Mouse (Mus musculus) forebrain, embryonic 10.5 days (tissue): ENCODE data around the gene B3glct. TPM values are rescaled to one million over a fixed set of nuclear protein-coding genes. Genes with fewer than 3 reads are reported as not detected.

Experiments used
- DNase-seq: peaks from one replicate; pipeline ENCODE4 v3.0.0-alpha.2; 2017; ENCODE audit warnings: low spot score; ENCODE audit errors: extremely low spot score
- H3K27ac ChIP-seq: fragments of 300-500 bp; sonication (generic); 2 replicates; pipeline ENCODE4 v1.5.1; 2016; ENCODE audit warnings: mild to moderate bottlenecking
- H3K27me3 ChIP-seq: fragments of 300-500 bp; sonication (generic); 2 replicates; pipeline ENCODE4 v1.6.1; 2016; ENCODE audit warnings: mild to moderate bottlenecking; ENCODE audit not compliant: poor library complexity, severe bottlenecking
- H3K36me3 ChIP-seq: fragments of 300-500 bp; sonication (generic); replicated peaks from 2 replicates; pipeline ENCODE4 v1.6.1; 2016; ENCODE audit warnings: mild to moderate bottlenecking, moderate library complexity
- H3K4me1 ChIP-seq: fragments of 300-500 bp; sonication (generic); 2 replicates; pipeline ENCODE4 v1.6.1; 2016
- H3K4me3 ChIP-seq: fragments of 300-500 bp; sonication (generic); 2 replicates; pipeline ENCODE4 v1.5.1; 2016; ENCODE audit warnings: mild to moderate bottlenecking, moderate library complexity
- H3K9me3 ChIP-seq: fragments of 300-500 bp; sonication (generic); 2 replicates; pipeline ENCODE4 v1.6.1; 2016; ENCODE audit warnings: mild to moderate bottlenecking, moderate library complexity
- WGBS: fragments of 180-500 bp; shearing (Covaris S2); methylation state at CpG from one replicate; pipeline ENCODE4 v1.1.7; 2016; 5-methylcytosine and 5-hydroxymethylcytosine counted together
- polyA plus RNA-seq: library from polyadenylated mRNA; unstranded; fragments of >200 nt; fragmentation: Nextera tagmentation; extraction: Ambion mirVana; gene quantifications from 2 replicates; pipeline ENCODE4 v1.2.1, GENCODE M21; 2016

Gene B3glct
- polyA plus RNA-seq, 1 experiment from 2014 or later: 15.4 TPM

GRCm38 (mm10) chr5:149780411-149780810, 102.4 kb downstream of the B3glct start:
- no peak overlapping the region for H3K4me3 ChIP-seq
- no peaks in the 10 kb centered on the region for H3K27me3 ChIP-seq
- H3K9me3 ChIP-seq: peaks cover 12% of the 10 kb centered on the region; the same call in 1 of the 2 replicates
- H3K36me3 ChIP-seq: no peaks in the 10 kb centered on the region
- H3K27ac ChIP-seq: no peak overlapping the region
- WGBS: 91% methylated on average over 2 of the region's 2 CpGs
- no peak for DNase-seq
- no peaks in the 10 kb centered on the region for H3K4me1 ChIP-seq

GRCm38 (mm10) chr5:149790087-149790486, 112.1 kb downstream of the B3glct start:
- DNase-seq: no peak
- 21% methylated on average over 8 of the region's 8 CpGs for WGBS
- peaks cover 23% of the 10 kb centered on the region for H3K9me3 ChIP-seq

DNA sequence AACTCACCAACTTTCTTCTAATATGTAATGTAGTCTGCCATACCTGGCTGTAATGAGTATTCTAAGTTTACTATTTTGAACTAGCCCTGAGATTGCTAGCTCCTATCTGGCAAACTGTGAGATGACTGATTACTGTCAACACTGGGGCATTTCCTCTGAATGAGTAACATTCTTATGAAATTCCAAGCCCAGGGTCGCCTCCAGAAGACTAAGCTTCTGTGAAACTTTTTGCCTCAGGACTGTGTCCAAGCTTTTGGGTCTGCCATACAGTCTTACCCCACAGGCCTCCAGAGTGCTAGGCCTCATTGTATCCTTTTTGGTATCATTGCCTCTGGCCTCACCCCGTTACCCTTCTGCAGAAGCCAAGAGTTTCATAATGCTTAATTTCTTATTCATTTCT, 132.0 kb downstream of the B3glct start:
- H3K4me3 ChIP-seq: no peak overlapping the region
- DNase-seq: no peak
- H3K27ac ChIP-seq: no peak overlapping the region
- H3K9me3 ChIP-seq: no peaks in the 10 kb centered on the region
- H3K36me3 ChIP-seq: no peaks in the 10 kb centered on the region
- H3K4me1 ChIP-seq: no peaks in the 10 kb centered on the region
- 85% methylated on average over 2 of the region's 2 CpGs for WGBS
- no peaks in the 10 kb centered on the region for H3K27me3 ChIP-seq

More at GRCm38 (mm10) chr5:149790087-149790486, 112.1 kb downstream of the B3glct start:
- no peaks in the 10 kb centered on the region for H3K4me1 ChIP-seq
- no peaks in the 10 kb centered on the region for H3K36me3 ChIP-seq
- no peak overlapping the region for H3K27ac ChIP-seq
- H3K4me3 ChIP-seq: no peak overlapping the region
- no peaks in the 10 kb centered on the region for H3K27me3 ChIP-seq

DNA sequence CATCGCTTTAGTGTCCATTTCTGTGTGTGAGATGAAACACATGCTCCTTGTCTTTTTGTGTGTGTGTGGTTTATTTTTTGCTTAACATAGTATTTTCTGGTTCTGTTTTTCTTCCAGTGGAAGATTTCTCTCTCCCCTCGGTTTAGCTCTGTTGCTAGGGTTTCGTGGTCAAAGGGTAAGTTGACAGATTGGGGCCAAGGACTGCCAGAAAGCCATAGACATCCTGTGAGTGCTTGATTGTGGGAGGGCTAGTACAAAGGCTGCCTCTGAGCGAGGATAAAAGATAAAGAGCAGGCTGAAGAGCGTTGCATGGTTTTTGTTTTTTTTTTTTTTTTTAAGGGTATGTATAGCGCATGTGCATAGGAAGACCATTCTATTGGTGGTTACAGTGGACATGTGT, 133.8 kb downstream of the B3glct start:
- Histone ChIP-seq H3K9me3 (no peaks in the 10 kb centered on the region), H3K36me3 (no peaks in the 10 kb centered on the region), H3K27ac (no peak overlapping the region), H3K27me3 (no peaks in the 10 kb centered on the region), H3K4me1 (no peaks in the 10 kb centered on the region), H3K4me3 (no peak overlapping the region)
- no peak for DNase-seq
- WGBS: 79% methylated on average over 6 of the region's 6 CpGs

Other genes starting within 250 kb of the B3glct start
- 1.5 and 2.2 TPM in 2 replicates for gene Tex26, start 238.6 kb upstream of the B3glct start, polyA plus RNA-seq
- not detected in 2 replicates for gene Wdr95, start 149.6 kb upstream of the B3glct start, polyA plus RNA-seq
- 126 and 138 TPM in 2 replicates for gene Hsph1, start 41.9 kb upstream of the B3glct start, polyA plus RNA-seq